Mouse (Mus musculus): ENCODE results near the gene Psma4. TPM values are rescaled to one million over a fixed set of nuclear protein-coding genes. Genes with fewer than 3 reads are reported as not detected.

The Psma4 gene
- total RNA-seq (2014; rRNA removed) (164 and 174 TPM in 2 replicates), polyA plus RNA-seq (2015; fragmentation: Nextera tagmentation; extraction: Ambion mirVana) (249 and 261 TPM in 2 replicates)

GRCm38 (mm10) chr9:54950575-54951321, at the start of gene Psma4, which contains the start of gene AY074887:
Psma4 (plus strand) TSS chr9:54950790.
AY074887 (minus strand) TSS chr9:54950998.
- Histone ChIP-seq H3K9ac (replicated peaks; ENCODE audit: low read length) (peak within 1 kb of the TSS; percentile 87), H3K4me1 (ENCODE audit: insufficient read depth, low read length) (peaks cover 8% of the 10 kb centered on the region; the same call in 1 of the 2 replicates), H3K27ac (peak within 1 kb of the TSS; percentile 97), H3K4me3 (ENCODE audit: low read length) (peak within 1 kb of the TSS; percentile 89), H3K4me2 (ENCODE audit: low read depth, low read length) (peak within 1 kb of the TSS; percentile 57), H3K9me3 (ENCODE audit: low read length) (no peaks in the 10 kb centered on the region), H3K27me3 (ENCODE audit: insufficient read depth, low read length) (no peaks in the 10 kb centered on the region), H3K36me3 (ENCODE audit: insufficient read depth, low read length) (peaks cover 12% of the 10 kb centered on the region)
- 0 out of 2 replicates have a peak, but pooled peaks have one; percentile 5 for TF ChIP-seq CTCF (IDR thresholded peaks at IDR 0.05; ENCODE audit: low read depth)
- DNase-seq (ENCODE audit: low spot score) (peak; percentile 96), ATAC-seq (peak; percentile 100)
- under 1% methylated on average over 62 of the region's 65 CpGs for WGBS

- TF ChIP-seq CTCF (IDR thresholded peaks at IDR 0.05; ENCODE audit: low read depth): no peak
- H3K4me1 ChIP-seq (ENCODE audit: insufficient read depth, low read length): no peaks in the 10 kb centered on the region
- H3K9me3 ChIP-seq (ENCODE audit: low read length): no peaks in the 10 kb centered on the region
- H3K4me2 ChIP-seq (ENCODE audit: low read depth, low read length): no peak overlapping the region
- no peak overlapping the region for H3K4me3 ChIP-seq (ENCODE audit: low read length)
- ATAC-seq: no peak
- H3K36me3 ChIP-seq (ENCODE audit: insufficient read depth, low read length): peaks cover 21% of the 10 kb centered on the region; the same call in 1 of the 2 replicates
- 94% methylated on average over 5 of the region's 5 CpGs for WGBS
- no peaks in the 10 kb centered on the region for H3K27me3 ChIP-seq (ENCODE audit: insufficient read depth, low read length)
- no peak overlapping the region for H3K9ac ChIP-seq (replicated peaks; ENCODE audit: low read length)
- H3K27ac ChIP-seq: no peak overlapping the region
- no peak for DNase-seq (ENCODE audit: low spot score)
Observed at GRCm38 (mm10) chr9:54909446-54909845, 41.1 kb upstream of the Psma4 start.

- no peaks in the 10 kb centered on the region for H3K27me3 ChIP-seq (ENCODE audit: insufficient read depth, low read length)
- TF ChIP-seq CTCF (IDR thresholded peaks at IDR 0.05; ENCODE audit: low read depth): no peak
- no peak for ATAC-seq
- no peak overlapping the region for H3K4me2 ChIP-seq (ENCODE audit: low read depth, low read length)
- no peak overlapping the region for H3K9ac ChIP-seq (replicated peaks; ENCODE audit: low read length)
- H3K36me3 ChIP-seq (ENCODE audit: insufficient read depth, low read length): no peaks in the 10 kb centered on the region
- no peak for DNase-seq (ENCODE audit: low spot score)
- H3K9me3 ChIP-seq (ENCODE audit: low read length): no peaks in the 10 kb centered on the region
- 73% methylated on average over 7 of the region's 7 CpGs for WGBS
- H3K27ac ChIP-seq: no peak overlapping the region
- H3K4me1 ChIP-seq (ENCODE audit: insufficient read depth, low read length): no peaks in the 10 kb centered on the region
- H3K4me3 ChIP-seq (ENCODE audit: low read length): no peak overlapping the region
Observed at GRCm38 (mm10) chr9:54915576-54915975, 35.0 kb upstream of the Psma4 start.

- 71% methylated on average over 8 of the region's 8 CpGs for WGBS
- no peaks in the 10 kb centered on the region for H3K9me3 ChIP-seq (ENCODE audit: low read length)
- no peaks in the 10 kb centered on the region for H3K36me3 ChIP-seq (ENCODE audit: insufficient read depth, low read length)
- H3K4me3 ChIP-seq (ENCODE audit: low read length): peak overlapping the region; percentile 76
- DNase-seq (ENCODE audit: low spot score) (no peak), ATAC-seq (no peak)
- H3K27ac ChIP-seq: no peak overlapping the region
- no peak overlapping the region for H3K9ac ChIP-seq (replicated peaks; ENCODE audit: low read length)
- no peaks in the 10 kb centered on the region for H3K4me1 ChIP-seq (ENCODE audit: insufficient read depth, low read length)
- no peak for TF ChIP-seq CTCF (IDR thresholded peaks at IDR 0.05; ENCODE audit: low read depth)
- peak overlapping the region; percentile 94 for H3K4me2 ChIP-seq (ENCODE audit: low read depth, low read length)
- no peaks in the 10 kb centered on the region for H3K27me3 ChIP-seq (ENCODE audit: insufficient read depth, low read length)
Observed at GRCm38 (mm10) chr9:54916401-54916800, 34.2 kb upstream of the Psma4 start.

- under 1% methylated on average over 34 of the region's 34 CpGs for WGBS
- DNase-seq (ENCODE audit: low spot score): peak; percentile 96
- Histone ChIP-seq H3K36me3 (ENCODE audit: insufficient read depth, low read length) (no peaks in the 10 kb centered on the region), H3K4me1 (ENCODE audit: insufficient read depth, low read length) (no peaks in the 10 kb centered on the region), H3K4me2 (ENCODE audit: low read depth, low read length) (peak within 1 kb of the TSS; percentile 94), H3K27me3 (ENCODE audit: insufficient read depth, low read length) (no peaks in the 10 kb centered on the region), H3K4me3 (ENCODE audit: low read length) (peak within 1 kb of the TSS; percentile 76), H3K9me3 (ENCODE audit: low read length) (no peaks in the 10 kb centered on the region), H3K9ac (replicated peaks; ENCODE audit: low read length) (peak within 1 kb of the TSS; percentile 61), H3K27ac (peak within 1 kb of the TSS; percentile 15; the same call in 1 of the 2 replicates)
- ATAC-seq: peak; percentile 100
- TF ChIP-seq CTCF (IDR thresholded peaks at IDR 0.05; ENCODE audit: low read depth): no peak
Observed at GRCm38 (mm10) chr9:54917010-54917677, 33.4 kb upstream of the Psma4 start, which contains the start of gene Hykk. Hykk (plus strand) TSS chr9:54917283.

GRCm38 (mm10) chr9:54918191-54918590, 32.4 kb upstream of the Psma4 start:
- H3K9ac ChIP-seq (replicated peaks; ENCODE audit: low read length): no peak overlapping the region
- H3K4me1 ChIP-seq (ENCODE audit: insufficient read depth, low read length): no peaks in the 10 kb centered on the region
- H3K4me3 ChIP-seq (ENCODE audit: low read length): no peak overlapping the region
- ATAC-seq (no peak), DNase-seq (ENCODE audit: low spot score) (no peak)
- H3K27me3 ChIP-seq (ENCODE audit: insufficient read depth, low read length): no peaks in the 10 kb centered on the region
- no peaks in the 10 kb centered on the region for H3K9me3 ChIP-seq (ENCODE audit: low read length)
- 83% methylated on average over 2 of the region's 2 CpGs for WGBS
- H3K36me3 ChIP-seq (ENCODE audit: insufficient read depth, low read length): no peaks in the 10 kb centered on the region
- H3K4me2 ChIP-seq (ENCODE audit: low read depth, low read length): peak overlapping the region; percentile 94; the same call in 1 of the 2 replicates
- H3K27ac ChIP-seq: no peak overlapping the region
- no peak for TF ChIP-seq CTCF (IDR thresholded peaks at IDR 0.05; ENCODE audit: low read depth)
